Mouse (Mus musculus) megakaryocyte progenitor cell, adult 5-6 weeks (primary cell): ENCODE data around the gene U90926. TPM values are rescaled to one million over a fixed set of nuclear protein-coding genes. Genes with fewer than 3 reads are reported as not detected.

Experiments used
- ATAC-seq: replicated peaks from 2 replicates; pipeline ENCODE4 v1.8.0; 2016; ENCODE audit warnings: mild to moderate bottlenecking, moderate TSS enrichment, inconsistent platforms; ENCODE audit not compliant: poor library complexity
- total RNA-seq, 2 experiments: library from RNA; stranded (forward) in 1 of 2; stranded (reverse) in 1 of 2; fragments of 157-497, 149-512 nt in 1 of 2; fragments of 200-1000 nt in 1 of 2; gene quantifications; 2 replicates each; pipeline versions ENCODE4 v1.2.3 to v1.2.4; 2015 to 2017

Gene U90926
- total RNA-seq, 2 experiments from 2014 or later: not detected

GRCm38 (mm10) chr5:92218915-92219793 is 3.9 kb upstream of the U90926 start:
- peak; percentile 78 for ATAC-seq

- ATAC-seq: no peak
Observed at GRCm38 (mm10) chr5:92212231-92212630, 3.0 kb downstream of the U90926 start.

GRCm38 (mm10) chr5:92210205-92210604 is 5.0 kb downstream of the U90926 start:
- no peak for ATAC-seq

DNA sequence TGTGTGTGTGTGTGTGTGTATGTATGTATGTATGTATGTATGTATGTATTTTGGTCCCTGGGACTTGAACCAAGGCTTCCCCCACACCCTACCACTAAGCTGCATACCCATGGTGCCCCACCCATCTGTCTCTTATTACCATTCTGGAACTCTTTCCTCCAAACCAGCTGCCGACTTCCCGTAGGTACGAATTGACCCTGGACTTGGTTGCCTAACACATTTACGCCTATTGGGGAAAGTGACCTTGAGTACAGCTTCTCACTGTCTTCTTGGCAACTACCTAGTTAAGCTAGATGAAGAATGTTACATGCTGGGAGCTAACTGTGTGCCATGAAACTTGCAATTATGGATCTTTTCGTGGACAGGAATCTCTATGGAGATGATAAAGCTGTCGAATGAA is 9.1 kb downstream of the U90926 start:
- ATAC-seq: no peak

DNA sequence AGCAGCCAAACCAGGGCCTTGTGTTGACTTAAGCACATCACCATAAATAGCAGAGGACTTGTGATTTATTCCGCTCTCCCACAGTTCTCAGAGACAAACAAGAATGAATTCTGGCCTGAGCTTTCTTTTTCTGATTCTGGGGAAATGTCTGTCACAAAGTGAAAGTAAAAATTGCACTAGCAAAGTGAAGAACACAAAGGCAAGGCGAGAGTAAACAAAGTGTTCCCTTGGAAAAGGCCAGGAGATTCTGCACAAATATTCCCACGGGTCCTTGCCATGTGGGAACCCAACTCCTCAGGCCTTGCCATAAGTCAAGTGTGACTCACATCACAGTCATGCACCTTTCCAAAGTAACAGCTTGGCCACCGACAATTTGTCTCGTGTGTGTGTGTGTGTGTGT is 9.5 kb downstream of the U90926 start:
- ATAC-seq: no peak

DNA sequence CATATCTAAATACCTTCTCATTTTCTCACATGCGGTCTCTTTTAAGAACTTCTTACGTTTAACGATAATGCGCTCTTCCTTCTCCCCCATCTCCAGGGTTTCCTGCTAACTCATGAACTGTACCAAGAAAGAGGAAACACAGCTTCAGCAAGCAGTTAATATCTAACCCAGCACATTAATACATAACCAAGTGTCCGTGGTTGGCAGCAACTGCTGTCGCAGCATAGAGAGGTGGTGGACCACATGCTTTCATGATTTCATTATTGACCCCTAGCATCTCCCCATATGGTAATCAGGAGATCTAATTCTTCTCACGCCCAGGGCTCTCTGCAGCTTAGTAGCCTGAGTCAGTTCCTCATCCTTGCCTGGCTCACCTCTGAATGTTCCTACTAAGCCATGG is 10.0 kb downstream of the U90926 start:
- ATAC-seq: peak; percentile 52

DNA sequence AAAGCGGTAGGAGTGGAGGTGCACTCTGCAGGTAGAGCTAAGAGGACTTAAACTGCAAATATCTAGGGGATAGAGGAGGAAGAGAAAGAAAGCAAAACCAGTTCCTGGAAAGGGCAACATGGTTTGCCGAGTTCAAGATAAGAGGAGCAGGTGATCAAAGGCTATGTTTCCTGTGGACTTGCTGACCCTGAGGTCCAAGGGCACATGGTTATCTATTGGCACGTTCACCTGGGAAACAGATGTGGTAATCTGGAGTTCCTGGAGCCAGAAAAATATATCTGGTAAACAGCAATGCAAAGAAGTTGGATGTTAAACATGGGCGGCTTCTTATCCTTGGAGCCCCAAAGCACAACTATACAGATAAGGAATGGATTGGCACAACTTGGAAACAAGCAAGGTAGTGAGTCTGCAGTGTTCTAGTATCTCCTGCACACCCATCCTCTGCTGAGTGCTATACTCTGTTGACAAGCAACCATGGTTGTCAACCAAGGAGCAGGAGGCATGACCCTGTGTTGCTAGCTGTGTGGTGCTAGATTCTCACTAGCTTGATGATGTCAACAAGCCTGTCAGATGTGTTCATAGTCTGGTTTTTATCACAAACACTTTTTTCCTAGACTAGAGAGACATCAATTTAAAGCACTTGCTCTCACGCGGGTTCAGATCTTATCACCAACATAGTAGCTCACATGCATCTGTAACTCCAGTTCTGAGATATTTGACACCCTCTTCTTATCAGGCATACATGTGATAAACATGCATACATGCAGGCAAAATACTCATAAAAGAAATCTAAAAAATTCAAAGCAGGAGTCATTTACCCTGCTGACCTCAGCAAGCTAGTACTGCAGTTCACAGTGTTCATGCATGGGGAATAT is 10.8 kb downstream of the U90926 start:
- peak; percentile 71 for ATAC-seq

- ATAC-seq: no peak
Observed at GRCm38 (mm10) chr5:92198266-92198665, 16.9 kb downstream of the U90926 start.

DNA sequence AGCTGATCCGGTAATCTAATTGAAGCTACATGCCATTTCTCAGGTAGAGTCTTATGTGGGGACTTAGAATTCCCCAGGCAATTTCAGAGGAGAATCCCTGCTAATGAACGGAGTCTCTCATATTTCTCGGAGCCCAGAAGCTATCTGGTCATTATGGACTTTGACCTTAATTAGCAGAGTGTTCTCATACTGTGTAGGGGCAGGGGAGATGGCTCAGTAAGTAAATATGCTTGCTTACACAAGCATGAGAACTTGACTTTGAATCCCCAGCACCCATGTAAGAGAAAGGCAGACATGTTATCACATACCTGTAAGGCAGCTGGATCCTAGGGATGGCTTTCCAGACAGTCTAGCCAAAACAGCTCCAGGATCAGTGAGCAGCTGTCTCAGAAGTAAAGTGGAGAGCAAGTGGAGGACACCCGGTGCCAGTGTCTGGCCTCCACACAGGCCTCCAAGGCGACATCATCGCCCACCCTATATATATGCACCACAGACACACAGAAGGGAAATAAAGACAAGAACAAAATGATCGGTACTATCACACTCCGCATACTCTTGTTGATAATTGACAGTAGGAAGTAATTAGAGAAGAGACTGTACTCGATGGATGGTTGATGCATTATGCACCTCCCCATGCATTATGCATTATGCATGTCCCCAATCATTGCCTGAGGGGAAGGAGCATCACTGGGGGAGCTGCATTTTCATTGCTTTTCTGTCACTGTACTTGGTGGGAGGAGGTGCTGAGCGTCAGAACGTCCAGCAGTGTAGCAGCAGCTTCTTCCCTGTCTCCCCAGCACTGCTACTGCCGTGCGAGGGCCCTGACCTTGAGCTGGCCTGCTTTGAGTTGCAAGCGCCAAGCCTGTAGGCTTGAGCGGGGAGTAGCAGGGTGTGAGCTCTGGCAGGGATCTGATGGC is 18.1 kb downstream of the U90926 start:
- ATAC-seq: no peak

GRCm38 (mm10) chr5:92195716-92196115 is 19.5 kb downstream of the U90926 start:
- ATAC-seq: peak; percentile 91

DNA sequence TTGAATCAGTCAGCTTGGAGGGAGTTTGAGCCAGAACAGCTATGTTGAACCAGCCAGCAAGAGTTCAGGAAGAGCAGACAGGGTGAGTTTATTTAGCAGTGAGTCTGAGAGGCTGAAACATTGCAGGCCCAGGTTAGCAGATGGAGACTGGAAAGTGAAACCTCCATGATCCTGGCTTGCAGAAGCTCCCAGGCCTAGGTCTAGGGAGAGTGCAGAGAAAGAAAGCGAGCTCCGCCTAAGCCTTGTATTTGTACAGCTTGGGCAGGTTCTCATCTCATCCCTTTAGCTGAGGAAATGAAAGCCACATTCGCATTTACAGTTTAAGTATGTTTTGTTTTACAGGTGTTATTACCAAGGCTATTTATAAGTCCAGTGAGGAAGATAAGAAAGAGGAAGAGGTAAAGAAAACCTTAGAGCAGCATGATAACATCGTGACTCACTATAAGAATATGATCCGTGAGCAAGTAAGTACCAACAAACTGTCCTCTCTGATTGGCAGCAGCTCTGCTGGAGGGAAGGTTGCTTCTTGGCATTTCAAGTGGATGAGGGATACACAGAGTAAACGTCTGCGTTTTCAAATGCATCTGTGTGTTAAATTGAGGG is 26.2 kb downstream of the U90926 start:
- ATAC-seq: no peak

DNA sequence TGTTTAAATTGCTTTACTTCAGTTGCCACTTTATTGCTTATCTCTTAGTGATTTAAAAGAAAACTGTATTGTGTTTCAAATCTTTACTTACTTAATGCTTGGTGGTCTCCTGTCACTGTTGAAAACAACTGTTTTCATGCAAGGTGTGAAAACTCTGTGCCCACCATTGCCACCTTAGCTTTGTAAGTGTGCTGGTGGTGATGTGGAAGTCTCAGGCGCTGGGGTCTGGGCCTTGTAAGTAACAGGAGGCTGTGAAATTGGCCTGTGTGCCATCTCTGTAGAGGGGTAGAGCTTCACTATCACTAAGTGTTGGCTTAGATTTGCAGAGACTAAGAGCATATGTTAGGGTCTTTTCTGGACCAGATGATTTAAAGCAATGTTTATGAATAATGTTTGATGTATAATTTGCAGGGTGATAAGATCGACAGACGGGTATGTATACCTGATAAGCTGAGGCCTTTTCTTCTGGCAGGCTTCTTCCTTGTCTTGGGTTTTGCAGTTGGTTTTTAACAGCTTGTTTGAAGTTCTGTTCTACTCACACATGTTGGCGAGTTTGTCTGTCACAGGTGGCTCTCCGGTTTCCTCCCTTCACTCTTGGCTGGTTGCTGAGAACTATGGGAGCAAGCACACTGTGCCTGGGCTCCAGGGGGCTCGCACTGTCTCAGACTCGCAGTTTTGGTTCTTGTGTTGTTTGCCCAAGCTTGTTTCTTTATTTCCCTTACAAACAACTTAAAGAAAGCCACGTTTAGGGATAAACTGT is 32.0 kb downstream of the U90926 start:
- ATAC-seq: no peak

GRCm38 (mm10) chr5:92165976-92166375 is 49.2 kb downstream of the U90926 start:
- ATAC-seq: no peak

Other genes with a start within 250 kb of the U90926 start
- gene Odaph, start 227.9 kb downstream of the U90926 start, total RNA-seq (2015): not detected in 2 replicates
- 0.54 TPM in 1 of 2 replicates, not detected in the other for gene Odaph, start 227.9 kb downstream of the U90926 start, total RNA-seq (2017)
- 0.07 TPM in 1 of 2 replicates, not detected in the other for gene Cdkl2, start 171.5 kb downstream of the U90926 start, total RNA-seq (2015)
- 0.17 TPM in 1 of 2 replicates, not detected in the other for gene Cdkl2, start 171.5 kb downstream of the U90926 start, total RNA-seq (2017)
- gene G3bp2, start 131.7 kb downstream of the U90926 start, total RNA-seq (2015): 91.0 and 97.5 TPM in 2 replicates
- 122 and 128 TPM in 2 replicates for gene G3bp2, start 131.7 kb downstream of the U90926 start, total RNA-seq (2017)
- gene Uso1, start 77.5 kb downstream of the U90926 start, total RNA-seq (2015): 56.2 and 56.6 TPM in 2 replicates
- 22.5 and 23.5 TPM in 2 replicates for gene Uso1, start 77.5 kb downstream of the U90926 start, total RNA-seq (2017)
- 0.99 TPM in 1 of 2 replicates, not detected in the other for gene Ppef2, start 40.9 kb upstream of the U90926 start, total RNA-seq (2015)
- 0.37 TPM in 1 of 2 replicates, not detected in the other for gene Ppef2, start 40.9 kb upstream of the U90926 start, total RNA-seq (2017)
- gene Naaa, start 62.8 kb upstream of the U90926 start, total RNA-seq (2015): 12.0 and 15.0 TPM in 2 replicates
- 7.1 and 13.5 TPM in 2 replicates for gene Naaa, start 62.8 kb upstream of the U90926 start, total RNA-seq (2017)
- 39.5 and 46.5 TPM in 2 replicates for gene Sdad1, start 95.1 kb upstream of the U90926 start, total RNA-seq (2015)
- 69.5 and 86.2 TPM in 2 replicates for gene Sdad1, start 95.1 kb upstream of the U90926 start, total RNA-seq (2017)
- gene Cxcl9, start 112.7 kb upstream of the U90926 start, total RNA-seq (2015): 0.37 and 1.2 TPM in 2 replicates
- gene Cxcl9, start 112.7 kb upstream of the U90926 start, total RNA-seq (2017): 0.27 and 0.33 TPM in 2 replicates
- 1.2 and 1.5 TPM in 2 replicates for gene Art3, start 116.4 kb upstream of the U90926 start, total RNA-seq (2015)
- gene Art3, start 116.4 kb upstream of the U90926 start, total RNA-seq (2017): 0.54 TPM in 1 of 2 replicates, not detected in the other
- 4.7 and 10.5 TPM in 2 replicates for gene Cxcl10, start 133.5 kb upstream of the U90926 start, total RNA-seq (2015)
- gene Cxcl10, start 133.5 kb upstream of the U90926 start, total RNA-seq (2017): 1.3 and 5.3 TPM in 2 replicates
- 78.1 and 96.0 TPM in 2 replicates for gene Nup54, start 219.8 kb upstream of the U90926 start, total RNA-seq (2015)
- 75.8 and 82.2 TPM in 2 replicates for gene Nup54, start 219.8 kb upstream of the U90926 start, total RNA-seq (2017)